ENCODE assay signal across 8 mouse cellular contexts in genomic region chr4:108878963-108879822, GRCm38 (mm10). TPM values are rescaled to one million over a fixed set of nuclear protein-coding genes. Genes with fewer than 3 reads are reported as not detected.
DNase-seq lines count a peak whose midpoint lies in the region; ATAC-seq and TF ChIP-seq lines count a peak whose summit lies in the region.

TSS of gene Rab3b (plus strand) at chr4:108879063.

- no peak within 1 kb of the TSS; the same call in 1 of the 2 replicates for H3K9ac ChIP-seq in liver, embryonic 15.5 days
- peak within 1 kb of the TSS; percentile 72 for H3K9ac ChIP-seq in neural tube, embryonic 11.5 days (ENCODE audit: low read length)

- WGBS in forebrain, embryonic 10.5 days, result under 1% methylated on average over 46 of the region's 46 CpGs
- WGBS in liver, embryonic 15.5 days (ENCODE audit: insufficient replicate concordance), result under 1% methylated on average over 46 of the region's 46 CpGs
- WGBS in neural tube, embryonic 11.5 days, result under 1% methylated on average over 46 of the region's 46 CpGs

- no peaks in the 10 kb centered on the region for H3K36me3 ChIP-seq in E14TG2a.4 (ENCODE audit: insufficient read depth, low read length)
- no peaks in the 10 kb centered on the region for H3K36me3 ChIP-seq in forebrain, embryonic 10.5 days (replicated peaks)
- no peaks in the 10 kb centered on the region for H3K36me3 ChIP-seq in liver, embryonic 15.5 days (replicated peaks)
- no peaks in the 10 kb centered on the region for H3K36me3 ChIP-seq in neural tube, embryonic 11.5 days (ENCODE audit: control insufficient read depth, insufficient read depth, low read length)
- H3K36me3 ChIP-seq in testis, adult 2 months (ENCODE audit: control insufficient read depth, insufficient read depth, low read length), result no peaks in the 10 kb centered on the region

- peak; percentile 91 for ATAC-seq in liver, embryonic 15.5 days (ENCODE audit: insufficient read depth)
- ATAC-seq in neural tube, embryonic 11.5 days (ENCODE audit: insufficient read depth, low FRiP score, low TSS enrichment), result peak; percentile 88

- no peaks in the 10 kb centered on the region for H3K9me3 ChIP-seq in E14TG2a.4 (ENCODE audit: low read length)
- H3K9me3 ChIP-seq in forebrain, embryonic 10.5 days, result no peaks in the 10 kb centered on the region
- no peaks in the 10 kb centered on the region for H3K9me3 ChIP-seq in liver, embryonic 15.5 days (replicated peaks)
- H3K9me3 ChIP-seq in neural tube, embryonic 11.5 days (ENCODE audit: control insufficient read depth, low read length), result no peaks in the 10 kb centered on the region

- TF ChIP-seq CTCF in E14TG2a.4 (conservative IDR thresholded peaks at IDR 0.05; ENCODE audit: low read length), result no peak
- TF ChIP-seq CTCF in testis, adult 2 months (IDR thresholded peaks at IDR 0.05; ENCODE audit: control insufficient read depth, insufficient read depth, insufficient replicate concordance, low read depth, low read length), result no peak

- peaks cover 66% of the 10 kb centered on the region for H3K27me3 ChIP-seq in E14TG2a.4 (ENCODE audit: insufficient read depth, low read length)
- H3K27me3 ChIP-seq in forebrain, embryonic 10.5 days (ENCODE audit: poor library complexity, severe bottlenecking), result peaks cover 34% of the 10 kb centered on the region
- peaks cover 36% of the 10 kb centered on the region for H3K27me3 ChIP-seq in liver, embryonic 15.5 days
- no peaks in the 10 kb centered on the region for H3K27me3 ChIP-seq in neural tube, embryonic 11.5 days (ENCODE audit: control insufficient read depth, insufficient read depth, low read length)
- no peaks in the 10 kb centered on the region for H3K27me3 ChIP-seq in testis, adult 2 months (ENCODE audit: control insufficient read depth, insufficient read depth, low read length)

- peak; percentile 40; the same call in 1 of the 2 replicates for TF ChIP-seq POLR2A in testis, adult 2 months (IDR thresholded peaks at IDR 0.05; ENCODE audit: control insufficient read depth, low read depth, low read length)

- H3K27ac ChIP-seq in forebrain, embryonic 10.5 days, result peak within 1 kb of the TSS; percentile 80
- no peak within 1 kb of the TSS for H3K27ac ChIP-seq in liver, embryonic 15.5 days (replicated peaks)
- 0 out of 2 replicates have a peak within 1 kb of the TSS, but pooled peaks have one; percentile 39 for H3K27ac ChIP-seq in neural tube, embryonic 11.5 days (ENCODE audit: low read depth, low read length)
- H3K27ac ChIP-seq in testis, adult 2 months (ENCODE audit: control insufficient read depth, insufficient read depth, low read depth, low read length), result no peak within 1 kb of the TSS

- DNase-seq in c-Kit-positive CD71-positive TER-119-negative erythroid progenitor cells, embryonic 14.5 days (ENCODE audit: low read depth), result peak; percentile 49
- peak; percentile 69 for DNase-seq in forebrain, embryonic 10.5 days (ENCODE audit: extremely low spot score, low spot score)
- DNase-seq in heart, postnatal 10 days, result peak; percentile 29 to 43
- peak; percentile 43 to 75 for DNase-seq in kidney, postnatal 36 days
- peak; percentile 83 for DNase-seq in neural tube, embryonic 11.5 days (ENCODE audit: low spot score)

- H3K4me2 ChIP-seq in liver, embryonic 15.5 days, result peak within 1 kb of the TSS; percentile 85
- H3K4me2 ChIP-seq in neural tube, embryonic 11.5 days (ENCODE audit: low read depth), result peak within 1 kb of the TSS; percentile 97

- H3K4me3 ChIP-seq in E14TG2a.4 (replicated peaks; ENCODE audit: low read length), result peak within 1 kb of the TSS; percentile 91
- peak within 1 kb of the TSS; percentile 66 for H3K4me3 ChIP-seq in forebrain, embryonic 10.5 days
- H3K4me3 ChIP-seq in liver, embryonic 15.5 days (replicated peaks), result peak within 1 kb of the TSS; percentile 52
- peak within 1 kb of the TSS; percentile 59 for H3K4me3 ChIP-seq in neural tube, embryonic 11.5 days (ENCODE audit: low read depth, low read length)
- peak within 1 kb of the TSS; percentile 52 for H3K4me3 ChIP-seq in testis, adult 2 months (ENCODE audit: control insufficient read depth, low read depth, low read length)

- intact Hi-C loops in heart, postnatal 10 days (cut with DNase I), result no loop called here

- H3K4me1 ChIP-seq in E14TG2a.4 (replicated peaks; ENCODE audit: low read depth, low read length), result peaks cover 22% of the 10 kb centered on the region
- peaks cover 22% of the 10 kb centered on the region for H3K4me1 ChIP-seq in forebrain, embryonic 10.5 days
- H3K4me1 ChIP-seq in liver, embryonic 15.5 days (replicated peaks), result peaks cover 14% of the 10 kb centered on the region
- H3K4me1 ChIP-seq in neural tube, embryonic 11.5 days (ENCODE audit: control insufficient read depth, insufficient read depth, low read length), result peaks cover 3% of the 10 kb centered on the region; the same call in 1 of the 2 replicates
- peaks cover 8% of the 10 kb centered on the region for H3K4me1 ChIP-seq in testis, adult 2 months (ENCODE audit: control insufficient read depth, insufficient read depth, low read length)

RNA-seq across cellular contexts. Expression of gene Rab3b, which starts in this region (rescaled TPM):
- polyA plus RNA-seq in forebrain, embryonic 10.5 days (2016; fragmentation: Nextera tagmentation; extraction: Ambion mirVana), result 17.8 and 19.6 TPM in 2 replicates
- total RNA-seq in heart, postnatal 10 days (2021), result 1 to 10 TPM in 1 of 2 experiments, under 1 TPM in 1; 0.50 to 1.2 TPM
- polyA plus RNA-seq in liver, embryonic 15.5 days (2015; fragmentation: Nextera tagmentation; extraction: Ambion mirVana), result 2.1 and 2.8 TPM in 2 replicates
- 25.9 and 27.7 TPM in 2 replicates for polyA plus RNA-seq in neural tube, embryonic 11.5 days (2014; fragmentation: Nextera tagmentation; extraction: Ambion mirVana)
- 7.5 and 8.0 TPM in 2 replicates for polyA plus RNA-seq in testis, adult 2 months (2012; rRNA removed)

Comparison
In these comparisons a context has a peak if more than half of its experiments do, and no peak if none do; other contexts are left out.
1. H3K27ac ChIP-seq: peak in forebrain, embryonic 10.5 days (single experiment) and neural tube, embryonic 11.5 days (single experiment); none in liver, embryonic 15.5 days (single experiment) and testis, adult 2 months (single experiment).
2. Peak in every context shown above with its lines, with median percentiles within 50 percentile points of each other: H3K4me3 ChIP-seq and DNase-seq.